Mouse (Mus musculus) megakaryocyte, embryonic 14.5 days (primary cell): ENCODE measurements at regions not wholly inside any gene's neighbourhood (a gene's known extent, or its start where the extent isn't known, plus 50 kb on each side); places are given as distances from the start of the nearest gene placed in this dataset.

Source experiments
- FLI1 ChIP-seq: IDR thresholded peaks from 2 replicates; pipeline ENCODE4 v1.6.1; 2012; ENCODE audit warnings: low read length, inconsistent platforms, mixed read lengths
- GATA1 ChIP-seq: IDR thresholded peaks from 3 replicates; pipeline ENCODE4 v1.6.1; 2012; ENCODE audit warnings: mixed read lengths, low read length, inconsistent platforms, borderline replicate concordance

DNA sequence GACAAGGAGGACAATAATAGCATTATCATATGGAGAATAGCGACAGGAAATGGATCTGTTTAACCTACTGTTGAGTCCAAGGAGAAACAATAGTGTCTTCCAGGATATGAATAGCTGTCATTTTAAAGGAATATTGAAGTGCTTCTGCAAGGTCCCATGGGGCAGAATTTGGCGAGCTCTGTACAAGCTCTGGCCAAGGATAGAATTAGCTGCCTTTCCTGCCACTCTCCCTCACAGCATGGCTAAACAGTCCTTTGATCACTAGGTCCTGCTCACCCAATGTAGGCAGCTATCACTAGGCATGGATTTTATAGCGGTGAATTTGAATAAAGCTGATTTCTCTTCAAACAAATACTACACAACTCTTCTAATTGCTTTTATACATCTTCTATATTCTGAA lies 74.2 kb upstream of the Map3k7 start:
- TF ChIP-seq FLI1 (no peak), GATA1 (no peak)
